Comparison of ENCODE assay signal across 9 mouse cellular contexts in genomic region chr17:79746146-79746591, GRCm38 (mm10). TPM values are rescaled to one million over a fixed set of nuclear protein-coding genes. Genes with fewer than 3 reads are reported as not detected.
DNase-seq lines count a peak whose midpoint lies in the region; ATAC-seq and TF ChIP-seq lines count a peak whose summit lies in the region.
"Had no signal": no experiment of that assay in that cellular context is flagged by ENCODE, and none has a peak within 500 bp of the region (broad histone marks: within the 10 kb centered on the region; RNA-seq: fewer than 3 reads in every experiment).

No protein-coding gene starts in this region.

- no peak for TF ChIP-seq EP300 in stomach, postnatal 0 days (optimal IDR thresholded peaks at IDR 0.05)

- H3K27ac ChIP-seq in neural tube, embryonic 15.5 days (replicated peaks) = no peak overlapping the region
- peak overlapping the region; percentile 61 for H3K27ac ChIP-seq in kidney, embryonic 16.5 days (ENCODE audit: low read length)
- peak overlapping the region; percentile 2 for H3K27ac ChIP-seq in stomach, postnatal 0 days (replicated peaks)
- H3K27ac ChIP-seq: limb, embryonic 12.5 days; neural tube, embryonic 13.5 days had no signal

- H3K4me1 ChIP-seq in neural tube, embryonic 15.5 days = peaks cover 16% of the 10 kb centered on the region
- H3K4me1 ChIP-seq in kidney, embryonic 16.5 days (ENCODE audit: insufficient read depth, low read length) = peaks cover 27% of the 10 kb centered on the region
- peaks cover 3% of the 10 kb centered on the region; the same call in 1 of the 2 replicates for H3K4me1 ChIP-seq in stomach, postnatal 0 days (replicated peaks; ENCODE audit: control insufficient read depth, insufficient read depth)
- H3K4me1 ChIP-seq: limb, embryonic 12.5 days had no signal

- no peaks in the 10 kb centered on the region for H3K27me3 ChIP-seq in neural tube, embryonic 15.5 days (replicated peaks)
- no peaks in the 10 kb centered on the region for H3K27me3 ChIP-seq in kidney, embryonic 16.5 days (ENCODE audit: insufficient read depth, low read length)
- H3K27me3 ChIP-seq in stomach, postnatal 0 days (ENCODE audit: control insufficient read depth, insufficient read depth, low read length) = no peaks in the 10 kb centered on the region
- H3K27me3 ChIP-seq: neural tube, embryonic 13.5 days had no signal

- no peak for TF ChIP-seq CTCF in stomach, postnatal 0 days (IDR thresholded peaks at IDR 0.05; ENCODE audit: low read depth)

- no peaks in the 10 kb centered on the region for H3K36me3 ChIP-seq in neural tube, embryonic 15.5 days
- no peaks in the 10 kb centered on the region for H3K36me3 ChIP-seq in kidney, embryonic 16.5 days (ENCODE audit: insufficient read depth, low read length)
- no peaks in the 10 kb centered on the region for H3K36me3 ChIP-seq in stomach, postnatal 0 days (ENCODE audit: control insufficient read depth, insufficient read depth, low read length)
- H3K36me3 ChIP-seq: limb, embryonic 12.5 days; neural tube, embryonic 13.5 days had no signal

- WGBS in neural tube, embryonic 15.5 days = 6% methylated on average over 3 of the region's 3 CpGs
- WGBS in kidney, embryonic 16.5 days = 14% methylated on average over 3 of the region's 3 CpGs
- WGBS in stomach, postnatal 0 days = 18% methylated on average over 3 of the region's 3 CpGs

- no peak overlapping the region for H3K4me3 ChIP-seq in neural tube, embryonic 15.5 days (replicated peaks)
- no peak overlapping the region for H3K4me3 ChIP-seq in kidney, embryonic 16.5 days (ENCODE audit: low read length)
- H3K4me3 ChIP-seq in stomach, postnatal 0 days (ENCODE audit: low read depth, low read length) = no peak overlapping the region
- H3K4me3 ChIP-seq: limb, embryonic 12.5 days; neural tube, embryonic 13.5 days had no signal

- no peak overlapping the region for H3K9ac ChIP-seq in neural tube, embryonic 15.5 days (replicated peaks)
- H3K9ac ChIP-seq in kidney, embryonic 16.5 days (replicated peaks; ENCODE audit: low read length) = no peak overlapping the region
- H3K9ac ChIP-seq in stomach, postnatal 0 days (ENCODE audit: low read length) = no peak overlapping the region
- H3K9ac ChIP-seq: limb, embryonic 12.5 days; neural tube, embryonic 13.5 days had no signal

- H3K9me3 ChIP-seq in neural tube, embryonic 15.5 days (replicated peaks) = no peaks in the 10 kb centered on the region
- H3K9me3 ChIP-seq in kidney, embryonic 16.5 days (ENCODE audit: low read length) = peaks cover 7% of the 10 kb centered on the region; the same call in 1 of the 2 replicates
- H3K9me3 ChIP-seq in stomach, postnatal 0 days (ENCODE audit: control insufficient read depth, low read length) = no peaks in the 10 kb centered on the region

- intact Hi-C loops in gastrocnemius, postnatal 14 days (cut with DNase I; ENCODE audit: low total_unique reads) = no loop called here

- H3K4me2 ChIP-seq in neural tube, embryonic 15.5 days = no peak overlapping the region
- H3K4me2 ChIP-seq in kidney, embryonic 16.5 days (replicated peaks; ENCODE audit: low read depth, low read length) = no peak overlapping the region
- H3K4me2 ChIP-seq in stomach, postnatal 0 days (replicated peaks; ENCODE audit: low read depth) = no peak overlapping the region
- H3K4me2 ChIP-seq: limb, embryonic 12.5 days; neural tube, embryonic 13.5 days had no signal

- no peak for ATAC-seq in neural tube, embryonic 15.5 days (ENCODE audit: low FRiP score)
- ATAC-seq in kidney, embryonic 16.5 days (ENCODE audit: low FRiP score, low TSS enrichment) = peak; percentile 60; the same call in 1 of the 2 replicates
- ATAC-seq in stomach, postnatal 0 days (ENCODE audit: low FRiP score, low TSS enrichment) = peak; percentile 95

- peak; percentile 42 for DNase-seq in neural tube, embryonic 10.5 days (ENCODE audit: extremely low spot score, low spot score)
- DNase-seq in embryo, embryonic 10 days (ENCODE audit: low spot score) = peak; percentile 80
- peak; percentile 65 for DNase-seq in stomach, postnatal 0 days (ENCODE audit: low spot score)
- DNase-seq in gastrocnemius, postnatal 14 days = no peak
- DNase-seq in cerebellum, adult 11 months = no peak

RNA-seq across cellular contexts. Expression of gene Cyp1b1, which starts 31.3 kb away (rescaled TPM):
- 5.6 and 6.1 TPM in 2 replicates for polyA plus RNA-seq in neural tube, embryonic 15.5 days (2015; fragmentation: Nextera tagmentation; extraction: Ambion mirVana)
- polyA plus RNA-seq in kidney, embryonic 16.5 days (2015; fragmentation: Nextera tagmentation; extraction: Ambion mirVana) = 18.5 and 18.6 TPM in 2 replicates
- polyA plus RNA-seq in stomach, postnatal 0 days (2015; fragmentation: Nextera tagmentation; extraction: Ambion mirVana) = 5.5 and 6.9 TPM in 2 replicates
- total RNA-seq in gastrocnemius, postnatal 14 days (2021) = under 1 TPM; 0.35 to 0.40 TPM

Comparison
In these comparisons a context has a peak if more than half of its experiments do, and no peak if none do; other contexts are left out.
1. DNase-seq: peak in neural tube, embryonic 10.5 days (single experiment), embryo, embryonic 10 days (single experiment) and stomach, postnatal 0 days (single experiment); none in gastrocnemius, postnatal 14 days (single experiment) and cerebellum, adult 11 months (single experiment).